Mouse (Mus musculus) hindbrain, embryonic 16.5 days (tissue): ENCODE measurements around the gene Slc29a1. TPM values are rescaled to one million over a fixed set of nuclear protein-coding genes. Genes with fewer than 3 reads are reported as not detected.

ENCODE experiments used
- ATAC-seq: fragments of 200-750 bp; cut with Nextera tagmentation; 2 replicates; pipeline ENCODE4 v1.8.0; 2017; ENCODE audit warnings: moderate TSS enrichment, moderate library complexity
- H3K27ac ChIP-seq: fragments of 300-500 bp; sonication (generic); 2 replicates; pipeline ENCODE4 v1.5.1; 2014; ENCODE audit warnings: low read depth, mild to moderate bottlenecking, control low read depth, low read length, moderate library complexity
- H3K27me3 ChIP-seq: fragments of 300-500 bp; sonication (generic); replicated peaks from 2 replicates; pipeline ENCODE4 v1.6.1; 2014; ENCODE audit warnings: low read length; ENCODE audit not compliant: control insufficient read depth, insufficient read depth
- H3K36me3 ChIP-seq: fragments of 300-500 bp; sonication (generic); 2 replicates; pipeline ENCODE4 v1.6.1; 2014; ENCODE audit warnings: mild to moderate bottlenecking, low read length, moderate library complexity, mixed read lengths; ENCODE audit not compliant: control insufficient read depth, insufficient read depth
- H3K4me1 ChIP-seq: fragments of 300-500 bp; sonication (generic); 2 replicates; pipeline ENCODE4 v1.6.1; 2014; ENCODE audit warnings: low read depth, low read length; ENCODE audit not compliant: control insufficient read depth, insufficient read depth
- H3K4me2 ChIP-seq: fragments of 300-500 bp; sonication (generic); 2 replicates; pipeline ENCODE4 v1.6.1; 2014; ENCODE audit warnings: mild to moderate bottlenecking, low read length, control low read depth, moderate library complexity
- H3K4me3 ChIP-seq: fragments of 300-500 bp; sonication (generic); 2 replicates; pipeline ENCODE4 v1.5.1; 2014; ENCODE audit warnings: mild to moderate bottlenecking, low read length, control low read depth, moderate library complexity
- H3K9ac ChIP-seq: fragments of 300-500 bp; sonication (generic); 2 replicates; pipeline ENCODE4 v1.6.1; 2014; ENCODE audit warnings: low read depth, mild to moderate bottlenecking, control low read depth, low read length, moderate library complexity
- H3K9me3 ChIP-seq: fragments of 300-500 bp; sonication (generic); 2 replicates; pipeline ENCODE4 v1.6.1; 2014; ENCODE audit warnings: mild to moderate bottlenecking, low read length, moderate library complexity; ENCODE audit not compliant: control insufficient read depth
- WGBS: fragments of 180-500 bp; shearing (Covaris S2); extraction: QIAGEN DNeasy Blood & Tissue Kit; methylation state at CpG from one replicate; pipeline ENCODE4 v1.1.7; 2014; 5-methylcytosine and 5-hydroxymethylcytosine counted together
- polyA plus RNA-seq: library from polyadenylated mRNA; unstranded; fragments of >200 nt; fragmentation: Nextera tagmentation; extraction: Ambion mirVana; gene quantifications from 2 replicates; pipeline ENCODE4 v1.2.1, GENCODE M21; 2015

The Slc29a1 gene
- polyA plus RNA-seq, 1 experiment from 2014 or later = 56.5 TPM

- Histone ChIP-seq H3K9ac (peak overlapping the region; percentile 18; the same call in 1 of the 2 replicates), H3K36me3 (peaks cover 6% of the 10 kb centered on the region; the same call in 1 of the 2 replicates), H3K9me3 (no peaks in the 10 kb centered on the region), H3K27ac (no peak overlapping the region), H3K4me2 (peak overlapping the region; percentile 43), H3K27me3 (peaks cover 6% of the 10 kb centered on the region; the same call in 1 of the 2 replicates), H3K4me1 (peaks cover 34% of the 10 kb centered on the region), H3K4me3 (peak overlapping the region; percentile 17; the same call in 1 of the 2 replicates)
- WGBS = 11% methylated on average over 74 of the region's 74 CpGs
- no peak for ATAC-seq
These were observed 54.0 kb downstream of the Slc29a1 start for GRCm38 (mm10) chr17:45545278-45545961.

- Histone ChIP-seq H3K9ac (no peak overlapping the region; the same call in 1 of the 2 replicates), H3K4me1 (peaks cover 29% of the 10 kb centered on the region), H3K36me3 (peaks cover 6% of the 10 kb centered on the region; the same call in 1 of the 2 replicates), H3K9me3 (no peaks in the 10 kb centered on the region), H3K27ac (no peak overlapping the region; the same call in 1 of the 2 replicates), H3K4me2 (peak overlapping the region; percentile 43), H3K27me3 (peaks cover 6% of the 10 kb centered on the region; the same call in 1 of the 2 replicates), H3K4me3 (peak overlapping the region; percentile 17; the same call in 1 of the 2 replicates)
- no peak for ATAC-seq
- WGBS = 9% methylated on average over 36 of the region's 46 CpGs
These were observed 54.5 kb downstream of the Slc29a1 start for GRCm38 (mm10) chr17:45544873-45545277.

DNA sequence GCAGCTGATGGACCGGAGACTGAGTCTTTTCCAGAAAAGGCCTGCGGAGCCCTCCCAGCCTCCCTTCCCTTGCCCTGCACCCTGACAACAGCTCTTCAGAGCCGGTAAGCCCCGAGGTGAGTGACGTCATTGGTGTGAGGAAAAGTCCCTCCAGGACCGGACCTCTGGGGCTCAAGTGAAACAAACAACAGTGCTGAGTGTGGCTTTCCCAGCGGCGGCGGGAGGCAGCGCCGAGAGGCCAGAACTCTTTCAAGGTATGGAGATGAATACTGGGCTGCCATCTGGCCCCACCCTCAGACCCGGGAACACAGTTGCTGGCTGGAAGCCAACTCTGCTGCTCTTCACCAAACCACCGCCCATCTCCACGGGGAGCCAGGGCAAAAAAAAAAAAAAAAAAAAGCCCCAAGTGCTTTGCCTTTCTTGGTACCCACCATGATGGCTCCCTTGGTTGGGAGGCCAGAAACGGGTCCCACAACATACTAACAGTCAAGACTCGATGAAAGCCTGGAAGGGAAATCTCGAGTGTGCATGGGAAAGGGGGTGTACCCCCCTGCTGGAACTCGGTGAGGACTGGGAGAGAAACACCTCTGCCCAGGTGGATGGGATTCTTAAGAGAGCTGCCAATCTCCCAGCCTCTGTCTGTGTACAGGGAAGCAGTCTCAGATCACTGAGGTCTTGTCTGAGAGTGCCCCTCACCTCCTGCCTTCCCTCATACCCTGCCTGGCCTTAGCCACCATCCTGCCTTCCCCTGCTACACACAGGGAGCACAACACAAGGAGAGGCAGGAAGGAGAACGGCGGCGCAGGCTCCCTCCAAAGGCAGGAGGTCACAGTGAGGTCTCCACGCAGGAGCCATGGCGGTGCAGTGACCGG lies 55.2 kb downstream of the Slc29a1 start:
- no peak overlapping the region for H3K4me3 ChIP-seq
- no peak for ATAC-seq
- WGBS = 10% methylated on average over 24 of the region's 24 CpGs
- H3K4me2 ChIP-seq = no peak overlapping the region; the same call in 1 of the 2 replicates
- H3K9me3 ChIP-seq = no peaks in the 10 kb centered on the region
- peaks cover 6% of the 10 kb centered on the region; the same call in 1 of the 2 replicates for H3K36me3 ChIP-seq
- peaks cover 6% of the 10 kb centered on the region; the same call in 1 of the 2 replicates for H3K27me3 ChIP-seq
- peaks cover 27% of the 10 kb centered on the region for H3K4me1 ChIP-seq
- H3K9ac ChIP-seq = no peak overlapping the region
- H3K27ac ChIP-seq = no peak overlapping the region; the same call in 1 of the 2 replicates

DNA sequence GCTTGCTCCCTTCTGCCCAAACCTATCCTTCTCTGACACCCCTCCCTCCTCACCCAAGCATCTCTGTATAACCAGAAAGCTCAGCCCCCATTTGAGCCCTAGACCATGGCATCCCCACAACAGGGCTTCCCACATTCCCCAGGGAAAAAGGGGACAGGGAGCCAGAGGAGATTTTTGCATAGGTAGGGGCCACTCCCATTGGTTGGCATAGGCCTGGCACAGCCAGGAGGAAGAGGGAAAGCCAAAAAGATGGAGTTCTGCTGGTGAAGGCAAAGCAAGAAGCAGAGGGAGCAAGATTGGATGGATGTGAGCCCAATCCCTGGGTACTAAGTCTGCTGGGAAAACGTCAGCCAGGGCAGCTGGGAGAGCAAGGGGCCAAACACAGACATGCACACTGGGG lies 56.3 kb downstream of the Slc29a1 start:
- 44% methylated on average over 1 of the region's 1 CpGs for WGBS
- H3K9ac ChIP-seq = no peak overlapping the region
- H3K4me1 ChIP-seq = peaks cover 27% of the 10 kb centered on the region
- H3K4me3 ChIP-seq = no peak overlapping the region
- peaks cover 6% of the 10 kb centered on the region; the same call in 1 of the 2 replicates for H3K27me3 ChIP-seq
- H3K4me2 ChIP-seq = no peak overlapping the region
- ATAC-seq = no peak
- H3K27ac ChIP-seq = no peak overlapping the region
- peaks cover 6% of the 10 kb centered on the region; the same call in 1 of the 2 replicates for H3K36me3 ChIP-seq
- H3K9me3 ChIP-seq = no peaks in the 10 kb centered on the region

- Histone ChIP-seq H3K9ac (no peak overlapping the region), H3K27ac (no peak overlapping the region), H3K4me1 (peaks cover 23% of the 10 kb centered on the region), H3K27me3 (peaks cover 6% of the 10 kb centered on the region; the same call in 1 of the 2 replicates), H3K4me2 (no peak overlapping the region), H3K36me3 (peaks cover 6% of the 10 kb centered on the region; the same call in 1 of the 2 replicates), H3K9me3 (no peaks in the 10 kb centered on the region), H3K4me3 (no peak overlapping the region)
- ATAC-seq = no peak
- 73% methylated on average over 2 of the region's 2 CpGs for WGBS
These were observed 56.7 kb downstream of the Slc29a1 start for GRCm38 (mm10) chr17:45542705-45543104.

DNA sequence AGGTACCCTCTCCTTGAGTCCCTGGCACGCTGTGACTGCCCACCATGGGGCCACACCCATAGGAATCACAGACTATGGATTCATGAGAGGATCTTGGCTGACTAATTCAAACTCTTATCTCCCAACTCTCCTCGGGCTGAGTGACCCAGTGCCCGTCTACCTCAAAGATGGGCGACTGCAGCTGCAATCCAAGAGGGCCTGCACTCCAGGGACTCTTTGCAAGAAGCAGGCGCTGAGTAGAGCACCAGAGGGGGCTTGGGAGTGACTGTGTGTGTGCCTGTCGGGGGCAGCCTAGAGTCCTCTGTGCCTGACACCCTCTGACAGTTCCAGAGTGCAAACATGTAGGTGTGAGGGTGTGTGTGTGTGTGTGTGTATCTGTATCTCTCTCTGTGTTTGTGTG lies 57.3 kb downstream of the Slc29a1 start:
- Histone ChIP-seq H3K27ac (no peak overlapping the region), H3K4me3 (no peak overlapping the region), H3K9me3 (no peaks in the 10 kb centered on the region), H3K9ac (no peak overlapping the region), H3K27me3 (peaks cover 6% of the 10 kb centered on the region; the same call in 1 of the 2 replicates), H3K4me2 (no peak overlapping the region), H3K36me3 (peaks cover 6% of the 10 kb centered on the region; the same call in 1 of the 2 replicates), H3K4me1 (peaks cover 20% of the 10 kb centered on the region)
- no peak for ATAC-seq
- 37% methylated on average over 6 of the region's 6 CpGs for WGBS

- Histone ChIP-seq H3K27me3 (peaks cover 9% of the 10 kb centered on the region), H3K4me3 (no peak overlapping the region)
- ATAC-seq = no peak
These were observed 59.7 kb downstream of the Slc29a1 start for GRCm38 (mm10) chr17:45539664-45540063.

DNA sequence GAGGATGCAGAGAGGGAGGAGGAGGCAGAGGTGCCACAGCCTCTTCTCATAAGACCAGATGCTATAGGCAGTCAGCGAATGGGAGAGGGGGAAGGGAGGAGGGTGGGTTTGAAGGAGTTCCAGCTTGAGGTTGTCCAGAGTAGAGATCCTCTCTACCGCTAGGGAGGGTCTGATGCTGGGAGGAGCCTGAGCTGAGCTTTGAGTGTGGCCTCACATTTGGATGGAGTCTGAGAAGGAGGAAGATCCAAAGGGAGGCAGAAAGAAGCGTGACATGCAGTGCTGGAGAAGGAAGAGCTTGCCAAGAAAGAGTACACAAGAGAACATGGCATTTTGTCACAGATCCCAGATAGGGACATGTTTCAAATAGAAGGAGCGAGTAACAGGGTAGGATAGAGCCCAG lies 61.0 kb downstream of the Slc29a1 start:
- H3K9me3 ChIP-seq = no peaks in the 10 kb centered on the region
- no peak overlapping the region for H3K27ac ChIP-seq
- H3K4me1 ChIP-seq = peaks cover 4% of the 10 kb centered on the region; the same call in 1 of the 2 replicates
- no peak overlapping the region for H3K4me3 ChIP-seq
- ATAC-seq = no peak
- no peak overlapping the region for H3K9ac ChIP-seq
- no peak overlapping the region for H3K4me2 ChIP-seq
- WGBS = 64% methylated on average over 4 of the region's 4 CpGs
- no peaks in the 10 kb centered on the region for H3K36me3 ChIP-seq
- H3K27me3 ChIP-seq = peaks cover 9% of the 10 kb centered on the region

More at GRCm38 (mm10) chr17:45539664-45540063, 59.7 kb downstream of the Slc29a1 start:
- H3K9me3 ChIP-seq = no peaks in the 10 kb centered on the region
- no peaks in the 10 kb centered on the region for H3K36me3 ChIP-seq
- no peak overlapping the region for H3K4me2 ChIP-seq
- H3K4me1 ChIP-seq = peaks cover 8% of the 10 kb centered on the region
- no peak overlapping the region for H3K27ac ChIP-seq
- no peak overlapping the region for H3K9ac ChIP-seq
- 82% methylated on average over 21 of the region's 21 CpGs for WGBS

GRCm38 (mm10) chr17:45536264-45536663 lies 63.1 kb downstream of the Slc29a1 start:
- no peak overlapping the region for H3K27ac ChIP-seq
- WGBS = 15% methylated on average over 5 of the region's 5 CpGs
- ATAC-seq = no peak
- H3K4me2 ChIP-seq = no peak overlapping the region
- no peak overlapping the region for H3K9ac ChIP-seq
- H3K27me3 ChIP-seq = peaks cover 9% of the 10 kb centered on the region
- H3K36me3 ChIP-seq = no peaks in the 10 kb centered on the region
- no peaks in the 10 kb centered on the region for H3K9me3 ChIP-seq
- no peak overlapping the region for H3K4me3 ChIP-seq
- no peaks in the 10 kb centered on the region for H3K4me1 ChIP-seq
